Mouse (Mus musculus): ENCODE data around the gene Ccdc124.

DNA sequence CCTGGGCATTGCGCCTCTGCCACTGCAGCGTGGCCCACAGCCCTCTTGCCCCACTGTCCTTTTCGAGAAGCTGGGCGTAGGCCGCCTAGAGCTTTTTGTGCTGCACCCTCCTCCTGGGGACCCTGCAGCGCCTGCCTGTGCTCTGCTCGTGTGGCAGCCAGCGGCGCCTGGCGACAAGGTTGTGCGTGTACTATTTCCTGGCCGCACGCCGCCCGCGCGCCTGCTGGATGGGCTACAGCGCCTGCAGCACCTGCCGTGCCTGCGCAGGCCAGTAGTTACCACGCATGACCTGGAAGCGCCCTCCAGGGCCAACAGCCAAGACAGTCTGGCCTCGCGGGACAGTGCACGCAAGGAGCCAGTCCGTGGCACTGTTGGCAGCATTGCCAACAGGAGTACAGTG lies 39.8 kb upstream of the Ccdc124 start:
- TF ChIP-seq CTCF (IDR thresholded peaks at IDR 0.05; ENCODE audit: low read depth), result no peak
- no peak for TF ChIP-seq EP300 (optimal IDR thresholded peaks at IDR 0.05)

Data from stomach, postnatal 0 days (tissue).